Mouse (Mus musculus) hindbrain, embryonic 16.5 days (tissue): Measurements from ENCODE around the gene Samd8. TPM values are rescaled to one million over a fixed set of nuclear protein-coding genes. Genes with fewer than 3 reads are reported as not detected.
A peak's percentile ranks its signal among the peaks of the same experiment; 100 is the strongest.

Experiments used
- ATAC-seq: fragments of 200-750 bp; cut with Nextera tagmentation; 2 replicates; pipeline ENCODE4 v1.8.0; 2017; ENCODE audit warnings: moderate TSS enrichment, moderate library complexity
- H3K27ac ChIP-seq: fragments of 300-500 bp; sonication (generic); 2 replicates; pipeline ENCODE4 v1.5.1; 2014; ENCODE audit warnings: low read depth, mild to moderate bottlenecking, control low read depth, low read length, moderate library complexity
- H3K27me3 ChIP-seq: fragments of 300-500 bp; sonication (generic); replicated peaks from 2 replicates; pipeline ENCODE4 v1.6.1; 2014; ENCODE audit warnings: low read length; ENCODE audit not compliant: control insufficient read depth, insufficient read depth
- H3K36me3 ChIP-seq: fragments of 300-500 bp; sonication (generic); 2 replicates; pipeline ENCODE4 v1.6.1; 2014; ENCODE audit warnings: mild to moderate bottlenecking, low read length, moderate library complexity, mixed read lengths; ENCODE audit not compliant: control insufficient read depth, insufficient read depth
- H3K4me1 ChIP-seq: fragments of 300-500 bp; sonication (generic); 2 replicates; pipeline ENCODE4 v1.6.1; 2014; ENCODE audit warnings: low read depth, low read length; ENCODE audit not compliant: control insufficient read depth, insufficient read depth
- H3K4me2 ChIP-seq: fragments of 300-500 bp; sonication (generic); 2 replicates; pipeline ENCODE4 v1.6.1; 2014; ENCODE audit warnings: mild to moderate bottlenecking, low read length, control low read depth, moderate library complexity
- H3K4me3 ChIP-seq: fragments of 300-500 bp; sonication (generic); 2 replicates; pipeline ENCODE4 v1.5.1; 2014; ENCODE audit warnings: mild to moderate bottlenecking, low read length, control low read depth, moderate library complexity
- H3K9ac ChIP-seq: fragments of 300-500 bp; sonication (generic); 2 replicates; pipeline ENCODE4 v1.6.1; 2014; ENCODE audit warnings: low read depth, mild to moderate bottlenecking, control low read depth, low read length, moderate library complexity
- H3K9me3 ChIP-seq: fragments of 300-500 bp; sonication (generic); 2 replicates; pipeline ENCODE4 v1.6.1; 2014; ENCODE audit warnings: mild to moderate bottlenecking, low read length, moderate library complexity; ENCODE audit not compliant: control insufficient read depth
- WGBS: fragments of 180-500 bp; shearing (Covaris S2); extraction: QIAGEN DNeasy Blood & Tissue Kit; methylation state at CpG from one replicate; pipeline ENCODE4 v1.1.7; 2014; 5-methylcytosine and 5-hydroxymethylcytosine counted together
- polyA plus RNA-seq: library from polyadenylated mRNA; unstranded; fragments of >200 nt; fragmentation: Nextera tagmentation; extraction: Ambion mirVana; gene quantifications from 2 replicates; pipeline ENCODE4 v1.2.1, GENCODE M21; 2015

Samd8 gene
- polyA plus RNA-seq, 1 experiment from 2014 or later, result 20.4 TPM

- Histone ChIP-seq H3K4me1 (no peaks in the 10 kb centered on the region), H3K27ac (no peak overlapping the region), H3K27me3 (no peaks in the 10 kb centered on the region), H3K36me3 (no peaks in the 10 kb centered on the region; the same call in 1 of the 2 replicates), H3K4me2 (no peak overlapping the region), H3K9me3 (no peaks in the 10 kb centered on the region), H3K4me3 (no peak overlapping the region), H3K9ac (no peak overlapping the region)
- peak; percentile 60; the same call in 1 of the 2 replicates for ATAC-seq
- WGBS, result 89% methylated on average over 6 of the region's 6 CpGs
Measured at GRCm38 (mm10) chr14:21802543-21803206, 52.3 kb downstream of the Samd8 start.

GRCm38 (mm10) chr14:21806203-21806602, 55.9 kb downstream of the Samd8 start:
- Histone ChIP-seq H3K27me3 (no peaks in the 10 kb centered on the region), H3K4me2 (no peak overlapping the region), H3K9ac (no peak overlapping the region), H3K27ac (no peak overlapping the region), H3K4me1 (no peaks in the 10 kb centered on the region), H3K9me3 (no peaks in the 10 kb centered on the region), H3K36me3 (no peaks in the 10 kb centered on the region), H3K4me3 (no peak overlapping the region)
- no peak for ATAC-seq
- WGBS, result 88% methylated on average over 2 of the region's 2 CpGs

GRCm38 (mm10) chr14:21806631-21807160, 56.4 kb downstream of the Samd8 start:
- Histone ChIP-seq H3K27ac (no peak overlapping the region), H3K4me1 (no peaks in the 10 kb centered on the region), H3K4me2 (no peak overlapping the region), H3K9ac (no peak overlapping the region), H3K9me3 (no peaks in the 10 kb centered on the region), H3K36me3 (no peaks in the 10 kb centered on the region), H3K27me3 (no peaks in the 10 kb centered on the region), H3K4me3 (no peak overlapping the region)
- WGBS, result 85% methylated on average over 3 of the region's 3 CpGs
- ATAC-seq, result no peak

DNA sequence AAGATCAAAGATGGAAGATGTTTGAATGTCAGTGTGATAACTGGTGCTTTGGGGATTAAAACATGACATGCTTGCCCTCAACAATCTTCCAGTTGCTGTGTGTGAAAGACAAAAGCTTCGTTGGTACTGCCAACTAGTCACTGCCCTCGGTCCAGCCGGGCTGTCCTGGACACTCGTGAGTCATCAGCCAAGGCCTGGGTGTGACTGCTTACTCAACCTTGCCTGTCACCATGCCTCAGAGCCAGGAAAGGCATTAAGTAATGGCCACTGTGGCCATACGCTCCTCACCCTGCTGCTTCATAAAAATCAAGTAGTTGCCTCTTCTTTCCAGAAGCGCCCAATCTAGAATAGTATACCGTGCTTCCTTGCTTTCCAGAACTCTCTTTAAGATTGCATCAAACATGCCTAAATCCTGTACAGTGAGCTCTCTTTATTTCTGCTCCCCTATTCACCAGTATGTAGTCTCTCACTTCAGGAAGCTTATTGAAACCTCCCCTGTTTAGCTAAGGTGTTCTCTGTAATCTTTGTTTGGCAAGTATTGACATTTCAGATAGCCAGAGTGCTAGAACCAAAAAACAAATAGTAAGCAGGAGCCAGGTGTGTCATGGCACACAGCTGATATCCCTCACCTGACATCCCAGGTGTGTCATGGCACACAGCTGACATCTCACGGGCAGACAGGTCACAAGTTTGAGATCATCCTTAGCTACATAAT, 58.0 kb downstream of the Samd8 start:
- no peaks in the 10 kb centered on the region for H3K9me3 ChIP-seq
- no peak overlapping the region for H3K9ac ChIP-seq
- H3K4me1 ChIP-seq, result no peaks in the 10 kb centered on the region
- no peak overlapping the region for H3K27ac ChIP-seq
- no peak overlapping the region for H3K4me3 ChIP-seq
- H3K36me3 ChIP-seq, result no peaks in the 10 kb centered on the region
- 91% methylated on average over 8 of the region's 8 CpGs for WGBS
- no peak for ATAC-seq
- no peak overlapping the region for H3K4me2 ChIP-seq
- H3K27me3 ChIP-seq, result no peaks in the 10 kb centered on the region

DNA sequence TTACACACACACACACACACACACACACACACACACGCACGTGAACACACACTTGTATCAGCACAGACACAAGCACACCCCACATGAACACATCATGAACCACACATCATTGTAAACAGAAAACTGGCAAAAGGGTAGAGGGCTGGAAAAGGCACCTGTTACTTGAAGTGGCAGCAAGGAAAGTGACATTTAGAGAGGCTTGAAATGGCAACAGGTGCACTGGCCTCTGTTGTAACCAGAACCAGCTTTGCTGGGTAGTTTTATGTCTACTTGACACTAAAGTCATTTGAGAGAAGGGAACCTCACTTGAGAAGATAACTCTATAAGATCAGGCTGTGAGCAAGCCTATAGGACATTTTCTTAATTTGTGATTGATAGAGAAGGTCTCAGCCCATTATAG, 59.1 kb downstream of the Samd8 start:
- WGBS, result 89% methylated on average over 2 of the region's 2 CpGs
- no peaks in the 10 kb centered on the region for H3K27me3 ChIP-seq

GRCm38 (mm10) chr14:21811301-21811700, 61.0 kb downstream of the Samd8 start:
- no peak overlapping the region for H3K9ac ChIP-seq
- WGBS, result 90% methylated on average over 4 of the region's 4 CpGs
- H3K36me3 ChIP-seq, result no peaks in the 10 kb centered on the region
- no peak overlapping the region for H3K4me2 ChIP-seq
- no peaks in the 10 kb centered on the region for H3K9me3 ChIP-seq
- H3K27ac ChIP-seq, result no peak overlapping the region
- H3K4me3 ChIP-seq, result no peak overlapping the region
- ATAC-seq, result no peak
- no peaks in the 10 kb centered on the region for H3K4me1 ChIP-seq
- no peaks in the 10 kb centered on the region for H3K27me3 ChIP-seq

More for the DNA sequence above, 59.1 kb downstream of the Samd8 start:
- Histone ChIP-seq H3K36me3 (no peaks in the 10 kb centered on the region), H3K4me1 (no peaks in the 10 kb centered on the region), H3K9ac (no peak overlapping the region), H3K4me2 (no peak overlapping the region), H3K9me3 (no peaks in the 10 kb centered on the region), H3K4me3 (no peak overlapping the region), H3K27ac (no peak overlapping the region)
- ATAC-seq, result no peak

DNA sequence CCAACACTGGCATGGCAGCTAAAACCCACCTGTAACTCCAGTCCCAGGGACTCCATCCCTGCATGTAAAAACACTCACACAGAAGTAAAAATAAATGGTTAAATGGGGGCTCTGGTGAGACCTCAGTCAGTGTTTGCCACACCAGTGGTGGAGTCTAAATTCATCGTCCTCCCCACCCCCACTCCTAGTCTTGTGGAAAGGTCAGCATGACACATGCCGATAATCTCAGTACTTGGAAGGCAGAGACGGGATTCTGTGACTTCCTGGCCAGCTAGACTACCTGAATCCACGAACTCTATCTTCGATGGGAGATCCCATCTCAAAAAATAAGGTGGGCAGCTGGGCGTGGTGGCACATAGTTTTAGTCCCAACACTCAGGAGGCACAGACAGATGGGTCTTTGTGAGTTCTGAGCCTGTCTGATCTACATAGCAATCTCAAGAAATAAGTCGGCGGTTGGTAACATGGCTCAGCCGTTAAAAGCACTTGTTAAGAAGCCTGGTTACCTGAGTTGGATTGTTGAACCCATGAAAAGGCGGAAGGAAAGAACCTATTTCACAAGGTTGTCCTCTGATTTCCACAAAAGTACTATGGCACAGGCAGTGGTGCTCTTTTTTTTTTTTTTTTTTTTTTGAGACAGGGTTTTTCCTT, 61.5 kb downstream of the Samd8 start:
- 89% methylated on average over 10 of the region's 10 CpGs for WGBS

GRCm38 (mm10) chr14:21812590-21813162, 62.3 kb downstream of the Samd8 start:
- no peak overlapping the region for H3K4me3 ChIP-seq
- WGBS, result 24% methylated on average over 14 of the region's 14 CpGs
- H3K9me3 ChIP-seq, result no peaks in the 10 kb centered on the region
- no peak overlapping the region for H3K4me2 ChIP-seq
- H3K4me1 ChIP-seq, result no peaks in the 10 kb centered on the region
- H3K36me3 ChIP-seq, result no peaks in the 10 kb centered on the region
- ATAC-seq, result no peak
- no peak overlapping the region for H3K9ac ChIP-seq
- H3K27ac ChIP-seq, result no peak overlapping the region
- H3K27me3 ChIP-seq, result no peaks in the 10 kb centered on the region

More for the DNA sequence above, 61.5 kb downstream of the Samd8 start:
- no peaks in the 10 kb centered on the region for H3K36me3 ChIP-seq
- no peak overlapping the region for H3K9ac ChIP-seq
- no peaks in the 10 kb centered on the region for H3K27me3 ChIP-seq
- no peak for ATAC-seq
- no peak overlapping the region for H3K4me3 ChIP-seq
- H3K4me1 ChIP-seq, result no peaks in the 10 kb centered on the region
- H3K4me2 ChIP-seq, result no peak overlapping the region
- no peaks in the 10 kb centered on the region for H3K9me3 ChIP-seq
- H3K27ac ChIP-seq, result no peak overlapping the region

DNA sequence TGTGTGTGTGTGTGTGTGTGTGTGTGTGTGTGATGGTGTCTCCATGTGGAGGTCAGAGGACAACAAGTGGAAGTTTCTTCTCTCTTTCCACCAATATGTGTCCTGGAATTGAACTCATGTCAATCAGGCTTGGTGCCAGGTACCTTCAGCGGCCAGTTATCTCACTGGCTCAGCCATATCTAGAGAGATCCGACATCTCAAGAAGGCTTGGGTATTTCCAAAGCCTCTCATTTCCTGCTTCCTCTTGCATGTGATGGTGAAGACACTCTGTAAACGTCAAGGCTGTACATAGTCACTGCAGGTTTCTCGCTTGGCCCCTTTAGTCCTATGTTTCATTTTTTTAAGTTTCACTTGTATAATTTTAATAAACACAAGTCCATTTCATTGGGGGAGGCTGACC, 62.9 kb downstream of the Samd8 start:
- Histone ChIP-seq H3K4me1 (no peaks in the 10 kb centered on the region), H3K9me3 (no peaks in the 10 kb centered on the region), H3K27ac (no peak overlapping the region), H3K9ac (no peak overlapping the region), H3K27me3 (no peaks in the 10 kb centered on the region), H3K36me3 (no peaks in the 10 kb centered on the region), H3K4me3 (no peak overlapping the region), H3K4me2 (no peak overlapping the region)
- ATAC-seq, result no peak
- 87% methylated on average over 4 of the region's 4 CpGs for WGBS
